Mouse (Mus musculus): ENCODE data around the gene Fos. TPM values are rescaled to one million over a fixed set of nuclear protein-coding genes. Genes with fewer than 3 reads are reported as not detected.

Gene Fos
- total RNA-seq, 2 experiments from 2014 or later, result 4.3 to 5.0 TPM

GRCm38 (mm10) chr12:85484655-85485054 is 11.0 kb downstream of the Fos start:
- DNase-seq, result no peak
- intact Hi-C loops (cut with DNase I), result loop anchor here (10.0 kb wide), 2 partner anchors 110 to 350 kb away; partner anchors contain the start of gene Tmed10

- intact Hi-C loops (cut with DNase I), result loop anchor here (10.0 kb wide), 2 partner anchors 111 to 351 kb away; partner anchors contain the start of gene Tmed10
- DNase-seq, result peak; percentile 99
Measured at GRCm38 (mm10) chr12:85485890-85486765, 12.4 kb downstream of the Fos start.

- intact Hi-C loops (cut with DNase I), result loop anchor here (1.0 to 10.0 kb wide), 3 partner anchors 112 to 352 kb away; partner anchors contain the start of gene Tmed10
- DNase-seq, result no peak
Measured at GRCm38 (mm10) chr12:85486766-85487069, 13.0 kb downstream of the Fos start.

- intact Hi-C loops (cut with DNase I), result loop anchor here (1.0 to 10.0 kb wide), 4 partner anchors 34 to 353 kb away; partner anchors contain the start of gene Tmed10
Measured at GRCm38 (mm10) chr12:85487545-85488141, 14.0 kb downstream of the Fos start.

GRCm38 (mm10) chr12:85489232-85489886 is 15.7 kb downstream of the Fos start:
- no peak for DNase-seq
- intact Hi-C loops (cut with DNase I), result loop anchor here (10.0 kb wide), 2 partner anchors 115 to 355 kb away; partner anchors contain the start of gene Tmed10

More at GRCm38 (mm10) chr12:85487545-85488141, 14.0 kb downstream of the Fos start:
- DNase-seq, result peak; percentile 67 to 76

- intact Hi-C loops (cut with DNase I), result loop anchor here (10.0 kb wide), 1 partner anchor 315 kb away; the partner anchor contains the start of gene Pgf
Measured at GRCm38 (mm10) chr12:85490096-85490820, 16.6 kb downstream of the Fos start.

GRCm38 (mm10) chr12:85490991-85491390 is 17.3 kb downstream of the Fos start:
- DNase-seq, result no peak
- intact Hi-C loops (cut with DNase I), result loop anchor here (10.0 kb wide), 1 partner anchor 316 kb away; the partner anchor contains the start of gene Pgf

More at GRCm38 (mm10) chr12:85490096-85490820, 16.6 kb downstream of the Fos start:
- DNase-seq, result no peak

GRCm38 (mm10) chr12:85492084-85492645 is 18.5 kb downstream of the Fos start:
- peak; percentile 63 to 79 for DNase-seq
- intact Hi-C loops (cut with DNase I), result loop anchor here (1.0 to 10.0 kb wide), 2 partner anchors 146 to 317 kb away; partner anchors contain the start of gene Pgf

GRCm38 (mm10) chr12:85496336-85496735 is 22.6 kb downstream of the Fos start:
- DNase-seq, result no peak
- intact Hi-C loops (cut with DNase I), result loop anchor here (1.0 to 10.0 kb wide), 3 partner anchors 167 to 322 kb away; partner anchors contain the start of gene Pgf

- DNase-seq, result peak; percentile 75 to 82
Measured at GRCm38 (mm10) chr12:85496755-85497154, 23.1 kb downstream of the Fos start.

GRCm38 (mm10) chr12:85497310-85498135 is 23.8 kb downstream of the Fos start:
- peak; percentile 52 to 60 for DNase-seq
- intact Hi-C loops (cut with DNase I), result loop anchor here (5.0 to 10.0 kb wide), 2 partner anchors 230 to 323 kb away; partner anchors contain the start of gene Pgf

More at GRCm38 (mm10) chr12:85496755-85497154, 23.1 kb downstream of the Fos start:
- intact Hi-C loops (cut with DNase I), result loop anchor here (1.0 to 10.0 kb wide), 3 partner anchors 167 to 322 kb away; partner anchors contain the start of gene Pgf

- intact Hi-C loops (cut with DNase I), result loop anchor here (5.0 to 10.0 kb wide), 2 partner anchors 228 to 324 kb away; partner anchors contain the start of gene Pgf
- no peak for DNase-seq
Measured at GRCm38 (mm10) chr12:85499001-85499400, 25.3 kb downstream of the Fos start.

GRCm38 (mm10) chr12:85502682-85503081 is 29.0 kb downstream of the Fos start:
- no peak for DNase-seq
- intact Hi-C loops (cut with DNase I), result no loop called here

GRCm38 (mm10) chr12:85508235-85508634 is 34.5 kb downstream of the Fos start:
- peak; percentile 52 to 67 for DNase-seq
- intact Hi-C loops (cut with DNase I), result loop anchor here (1.0 to 2.0 kb wide), 2 partner anchors 137 to 155 kb away; no protein-coding TSS in a partner anchor

- intact Hi-C loops (cut with DNase I), result no loop called here
- DNase-seq, result no peak
Measured at GRCm38 (mm10) chr12:85510013-85510412, 36.3 kb downstream of the Fos start.

GRCm38 (mm10) chr12:85513789-85514447 is 40.2 kb downstream of the Fos start:
- no peak for DNase-seq
- intact Hi-C loops (cut with DNase I), result no loop called here

GRCm38 (mm10) chr12:85514958-85515357 is 41.3 kb downstream of the Fos start:
- intact Hi-C loops (cut with DNase I), result no loop called here
- DNase-seq, result no peak

- intact Hi-C loops (cut with DNase I), result no loop called here
Measured at GRCm38 (mm10) chr12:85515865-85516264, 42.2 kb downstream of the Fos start.

More at GRCm38 (mm10) chr12:85515865-85516264, 42.2 kb downstream of the Fos start:
- no peak for DNase-seq
